Mouse (Mus musculus) c-Kit-negative CD71-positive TER-119-positive erythroid progenitor cells, embryonic 14.5 days (primary cell): ENCODE measurements at regions not wholly inside any gene's neighbourhood (a gene's known extent, or its start where the extent isn't known, plus 50 kb on each side); places are given as distances from the start of the nearest gene placed in this dataset.
A peak's percentile ranks its signal among the peaks of the same experiment; 100 is the strongest.

Experiments used
- DNase-seq: peaks from one replicate; pipeline ENCODE4 v3.0.0-alpha.2; 2013; ENCODE audit warnings: low read depth, low spot score

- DNase-seq = no peak
These were observed 65.4 kb upstream of the Tes start for GRCm38 (mm10) chr6:16999451-17000139.

- no peak for DNase-seq
These were observed 69.4 kb upstream of the Tes start for GRCm38 (mm10) chr6:16995495-16995936.

DNA sequence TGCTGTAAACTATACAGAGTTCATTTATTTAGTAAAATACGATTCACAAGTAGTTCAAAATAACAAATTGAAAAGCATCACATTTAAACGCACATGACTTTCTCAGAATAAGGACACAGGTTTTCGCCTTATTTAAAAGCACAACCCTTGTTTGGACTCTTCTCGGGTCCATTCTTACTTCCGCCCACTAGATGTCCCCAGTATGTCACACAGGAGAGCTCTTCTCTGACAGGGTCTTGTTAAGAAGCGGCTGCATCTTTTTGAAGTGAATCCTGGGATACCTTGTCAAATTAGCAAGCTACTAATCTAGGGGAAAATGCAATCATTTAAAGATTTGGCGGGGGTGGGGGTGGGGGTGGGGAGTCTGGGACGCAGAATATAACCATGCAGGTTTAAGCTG, 70.2 kb upstream of the Tes start:
- no peak for DNase-seq

DNA sequence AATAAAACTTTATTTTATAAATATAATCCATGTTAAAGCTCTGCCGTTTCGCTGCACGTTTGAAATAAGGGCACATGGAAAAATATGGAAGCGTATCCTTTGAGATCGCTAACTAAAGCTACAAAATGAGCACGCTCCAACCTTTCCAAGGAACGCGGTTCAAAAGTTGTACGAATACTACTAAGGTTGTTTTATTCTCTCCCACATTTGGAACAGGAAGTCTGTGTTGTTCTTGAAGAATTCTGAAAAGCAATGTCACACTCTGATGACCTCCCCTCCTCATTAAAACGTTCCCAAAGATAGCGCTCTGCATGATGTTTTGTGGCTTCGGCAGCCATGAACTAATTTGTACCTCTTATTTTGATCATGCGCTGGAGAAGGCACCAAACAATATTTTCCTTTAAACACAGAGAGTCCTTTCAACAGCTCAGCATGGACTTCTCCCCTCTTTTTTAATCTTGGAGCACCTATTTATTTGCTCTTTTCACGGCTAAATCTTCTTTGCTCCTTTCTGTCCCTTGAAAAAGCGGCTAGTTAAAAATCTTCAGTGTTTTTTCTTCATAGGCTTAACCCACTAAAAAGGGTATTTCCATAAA, 72.9 kb upstream of the Tes start:
- no peak for DNase-seq

DNA sequence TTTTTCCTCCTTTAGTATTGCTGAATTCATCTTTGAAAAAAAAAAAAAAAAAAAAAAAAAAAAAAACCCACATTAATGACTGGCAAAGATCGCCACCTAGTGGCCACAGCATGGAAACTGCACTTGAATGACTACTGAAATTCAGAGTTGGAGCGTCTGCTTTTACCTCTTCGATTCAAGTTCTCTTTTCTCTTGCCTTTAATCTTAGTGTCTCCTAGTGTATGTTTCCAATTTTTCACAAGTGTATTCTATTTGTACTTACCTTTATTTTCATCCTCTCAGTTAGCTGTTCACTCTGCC, 79.9 kb upstream of the Tfec start:
- DNase-seq = peak; percentile 15

GRCm38 (mm10) chr6:16977392-16978205, 79.4 kb upstream of the Tfec start:
- no peak for DNase-seq

DNA sequence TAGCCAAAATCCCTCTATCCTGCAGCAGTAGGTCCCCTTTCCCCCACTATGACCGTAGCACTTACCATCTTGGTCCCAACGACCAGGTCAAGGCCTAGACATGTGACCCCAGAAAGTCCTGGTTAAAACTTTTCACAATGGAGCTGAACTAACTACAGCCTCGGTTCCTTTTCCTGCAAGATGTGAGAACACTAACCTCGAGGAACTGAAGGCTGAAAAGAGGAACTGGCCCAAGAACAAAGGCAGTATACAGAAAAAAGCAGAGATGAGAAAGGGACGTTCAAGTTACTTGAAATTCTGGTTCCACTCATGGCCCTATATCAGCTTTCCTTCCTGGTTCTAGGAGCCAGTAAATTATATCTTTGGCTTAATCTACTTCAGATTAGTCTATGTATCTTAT, 67.4 kb upstream of the Tfec start:
- no peak for DNase-seq

DNA sequence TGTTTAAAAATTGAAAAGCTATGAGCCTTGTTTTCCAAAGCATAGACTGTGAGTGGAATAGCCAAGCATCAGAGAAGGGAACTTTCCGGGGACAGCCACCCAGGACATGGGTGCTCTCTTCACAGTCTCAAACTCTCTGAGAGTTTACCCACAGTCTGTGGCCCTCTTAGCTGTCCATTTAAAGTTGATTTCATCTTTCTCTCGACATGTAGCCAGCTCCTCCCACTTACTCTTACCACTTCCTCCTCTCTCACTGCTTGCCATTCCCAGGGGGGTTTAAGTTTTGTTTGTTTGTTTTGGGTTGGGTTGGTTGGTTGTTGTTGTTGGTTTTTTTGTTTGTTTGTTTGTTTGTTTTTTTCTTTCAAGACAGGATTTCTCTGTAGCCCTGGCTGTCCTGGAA, 66.1 kb upstream of the Tfec start:
- DNase-seq = no peak

- no peak for DNase-seq
These were observed 65.7 kb upstream of the Tfec start for GRCm38 (mm10) chr6:16963958-16964357.

GRCm38 (mm10) chr6:16958102-16958501, 59.9 kb upstream of the Tfec start:
- no peak for DNase-seq

DNA sequence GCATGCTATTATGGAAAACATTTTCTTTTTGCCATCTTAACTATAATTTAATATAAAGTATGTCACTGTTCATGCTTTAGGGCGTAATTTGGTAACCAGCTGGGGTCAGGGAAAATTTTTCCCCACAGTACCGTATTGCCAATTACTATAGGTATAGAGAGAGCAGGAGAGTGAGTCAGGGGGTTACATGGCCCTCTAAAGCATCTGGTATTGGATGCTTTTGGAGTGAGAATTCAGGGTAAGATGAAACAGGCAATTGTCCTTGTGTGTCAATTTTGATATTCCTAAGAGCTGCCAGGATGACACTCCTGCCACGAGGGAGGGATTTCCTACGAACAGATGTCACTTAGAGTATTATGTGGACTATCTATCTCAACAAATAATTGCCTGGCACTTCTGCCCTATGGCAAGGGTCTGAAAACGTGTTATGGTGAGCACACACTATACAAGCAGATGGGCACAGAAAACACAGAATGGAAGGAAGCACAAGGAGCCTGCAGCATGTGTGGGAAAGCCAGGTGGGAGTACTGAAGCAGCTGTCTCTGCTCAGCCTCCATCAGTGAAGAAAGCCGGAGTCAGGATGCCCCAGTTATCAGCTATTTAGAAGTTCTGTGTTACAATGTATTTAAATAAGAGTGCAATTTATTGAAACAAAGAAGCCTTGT, 58.7 kb upstream of the Tfec start:
- DNase-seq = no peak
